Mouse (Mus musculus): ENCODE data around the gene Map3k5.

- TF ChIP-seq GATA1 (IDR thresholded peaks at IDR 0.05; ENCODE audit: borderline replicate concordance, low read length) = no peak
- no peak for TF ChIP-seq FLI1 (IDR thresholded peaks at IDR 0.05; ENCODE audit: low read length)
Measured at GRCm38 (mm10) chr10:20021670-20022468, 87.6 kb downstream of the Map3k5 start.
